Mouse (Mus musculus) hindbrain, embryonic 10.5 days (tissue): ENCODE results near the gene Rxfp1. TPM values are rescaled to one million over a fixed set of nuclear protein-coding genes. Genes with fewer than 3 reads are reported as not detected.

ENCODE experiments used
- DNase-seq: peaks from one replicate; pipeline ENCODE4 v3.0.0-alpha.2; 2017; ENCODE audit warnings: low spot score
- H3K27ac ChIP-seq: fragments of 300-500 bp; sonication (generic); 2 replicates; pipeline ENCODE4 v1.5.1; 2016; ENCODE audit warnings: mild to moderate bottlenecking, moderate library complexity
- H3K27me3 ChIP-seq: fragments of 300-500 bp; sonication (generic); 2 replicates; pipeline ENCODE4 v1.6.1; 2016; ENCODE audit warnings: mild to moderate bottlenecking; ENCODE audit not compliant: poor library complexity, insufficient read depth, severe bottlenecking
- H3K36me3 ChIP-seq: fragments of 300-500 bp; sonication (generic); 2 replicates; pipeline ENCODE4 v1.6.1; 2016; ENCODE audit warnings: mild to moderate bottlenecking, moderate library complexity
- H3K4me1 ChIP-seq: fragments of 300-500 bp; sonication (generic); replicated peaks from 2 replicates; pipeline ENCODE4 v1.6.1; 2016; ENCODE audit warnings: mild to moderate bottlenecking
- H3K4me3 ChIP-seq: fragments of 300-500 bp; sonication (generic); 2 replicates; pipeline ENCODE4 v1.5.1; 2016; ENCODE audit warnings: mild to moderate bottlenecking, moderate library complexity
- H3K9me3 ChIP-seq: fragments of 300-500 bp; sonication (generic); 2 replicates; pipeline ENCODE4 v1.6.1; 2016; ENCODE audit warnings: mild to moderate bottlenecking, moderate library complexity
- WGBS: fragments of 180-500 bp; shearing (Covaris S2); methylation state at CpG from one replicate; pipeline ENCODE4 v1.1.7; 2016; 5-methylcytosine and 5-hydroxymethylcytosine counted together
- polyA plus RNA-seq: library from polyadenylated mRNA; unstranded; fragments of >200 nt; fragmentation: Nextera tagmentation; extraction: Ambion mirVana; gene quantifications from 2 replicates; pipeline ENCODE4 v1.2.1, GENCODE M21; 2016

Gene Rxfp1
- polyA plus RNA-seq, 1 experiment from 2014 or later: not detected

DNA sequence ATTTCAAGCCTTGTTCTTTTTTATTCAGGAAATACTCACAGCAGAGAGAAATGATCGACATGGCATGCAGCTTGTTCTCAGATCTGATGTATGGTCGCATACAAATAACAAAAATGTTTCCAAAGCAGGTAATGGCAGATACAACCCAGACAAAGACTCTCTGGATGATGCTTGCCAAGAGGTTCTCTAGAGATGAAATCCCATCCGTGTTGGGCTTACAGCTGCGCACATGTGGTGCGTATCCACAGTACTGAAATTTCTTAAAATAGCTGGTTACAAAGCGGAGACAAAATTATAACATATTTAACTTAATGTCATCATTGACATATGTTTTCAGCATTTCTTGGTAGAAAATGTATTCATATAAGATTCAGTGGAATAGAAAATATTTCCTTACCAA, 85.6 kb downstream of the Rxfp1 start:
- H3K9me3 ChIP-seq: no peaks in the 10 kb centered on the region
- no peaks in the 10 kb centered on the region for H3K4me1 ChIP-seq
- 91% methylated on average over 6 of the region's 6 CpGs for WGBS
- H3K27ac ChIP-seq: no peak overlapping the region
- no peaks in the 10 kb centered on the region for H3K27me3 ChIP-seq
- DNase-seq: no peak
- no peak overlapping the region for H3K4me3 ChIP-seq
- H3K36me3 ChIP-seq: no peaks in the 10 kb centered on the region

DNA sequence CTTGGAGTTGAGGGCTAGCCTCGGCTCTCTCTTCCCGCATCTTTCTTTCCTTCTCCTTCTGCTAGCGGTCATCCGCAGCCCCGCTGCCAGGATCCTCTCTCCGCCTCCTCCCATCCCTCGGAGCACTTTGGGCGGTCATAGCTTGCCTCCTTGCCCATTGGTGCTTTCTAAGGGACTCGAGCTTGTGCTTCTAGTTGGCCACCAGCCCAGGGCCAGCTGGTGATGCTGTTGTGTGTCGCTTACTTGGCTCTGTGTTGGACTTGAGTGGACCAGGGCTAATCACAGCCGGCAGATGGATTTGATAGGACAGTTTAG, 108.3 kb downstream of the Rxfp1 start, which contains the start of gene Etfdh:
TSS of gene Etfdh (minus strand) at position 85 of the 315 bp plus-strand sequence.
- no peaks in the 10 kb centered on the region for H3K27me3 ChIP-seq
- H3K4me3 ChIP-seq: peak within 1 kb of the TSS; percentile 81
- peaks cover 20% of the 10 kb centered on the region; the same call in 1 of the 2 replicates for H3K4me1 ChIP-seq
- peaks cover 33% of the 10 kb centered on the region for H3K36me3 ChIP-seq
- DNase-seq: peak; percentile 68
- peaks cover 18% of the 10 kb centered on the region for H3K9me3 ChIP-seq
- 2% methylated on average over 11 of the region's 11 CpGs for WGBS
- peak within 1 kb of the TSS; percentile 95 for H3K27ac ChIP-seq

DNA sequence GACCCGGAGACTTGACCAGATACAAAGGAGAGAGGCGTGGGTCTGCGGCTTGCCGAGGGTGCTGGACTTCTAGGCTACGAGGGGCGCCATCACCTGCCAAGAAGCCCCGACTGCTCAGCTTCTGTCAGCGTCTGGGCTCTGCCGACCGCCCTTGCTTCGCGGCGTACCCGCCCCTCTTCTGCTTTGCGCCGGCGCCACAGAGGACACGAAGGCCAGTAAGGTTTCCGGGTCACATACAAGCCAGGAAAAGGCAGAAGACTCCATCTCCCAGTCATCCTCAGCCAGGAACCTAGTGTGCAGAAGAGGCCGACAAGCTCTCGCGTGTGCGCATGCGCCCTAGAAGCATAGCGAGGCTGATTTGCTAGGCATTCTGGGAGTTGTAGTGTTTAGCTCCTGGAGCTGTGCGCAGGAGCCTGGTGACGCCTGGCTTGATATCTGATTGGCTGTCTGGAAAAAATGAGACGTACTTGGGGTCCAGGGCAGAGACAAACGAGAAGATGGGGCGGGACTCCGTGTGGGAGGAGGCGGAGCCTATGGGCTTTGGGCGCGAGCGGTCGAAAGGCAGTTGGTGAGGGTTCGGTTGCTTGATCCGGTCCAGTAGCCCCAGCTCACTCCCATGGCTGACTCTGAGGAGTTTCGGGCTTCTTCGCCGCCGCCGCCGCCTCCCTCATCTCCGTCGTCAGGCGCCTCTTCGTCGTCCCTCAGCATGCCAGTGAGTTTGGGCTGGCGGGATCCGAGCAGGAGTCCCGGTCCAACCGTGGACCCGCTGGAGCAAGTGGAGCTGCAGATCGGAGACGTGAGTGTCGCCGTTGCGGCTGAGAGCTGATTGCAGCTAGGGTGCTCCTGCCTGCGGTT, 108.9 kb downstream of the Rxfp1 start, which contains the start of gene 4930579G24Rik:
TSS of gene 4930579G24Rik (plus strand) at position 519 of the 855 bp plus-strand sequence.
- H3K4me1 ChIP-seq: peaks cover 20% of the 10 kb centered on the region; the same call in 1 of the 2 replicates
- H3K4me3 ChIP-seq: peak within 1 kb of the TSS; percentile 81
- H3K27me3 ChIP-seq: no peaks in the 10 kb centered on the region
- H3K36me3 ChIP-seq: peaks cover 31% of the 10 kb centered on the region
- peaks cover 16% of the 10 kb centered on the region for H3K9me3 ChIP-seq
- peak; percentile 97 for DNase-seq
- peak within 1 kb of the TSS; percentile 95 for H3K27ac ChIP-seq
- WGBS: under 1% methylated on average over 60 of the region's 60 CpGs

DNA sequence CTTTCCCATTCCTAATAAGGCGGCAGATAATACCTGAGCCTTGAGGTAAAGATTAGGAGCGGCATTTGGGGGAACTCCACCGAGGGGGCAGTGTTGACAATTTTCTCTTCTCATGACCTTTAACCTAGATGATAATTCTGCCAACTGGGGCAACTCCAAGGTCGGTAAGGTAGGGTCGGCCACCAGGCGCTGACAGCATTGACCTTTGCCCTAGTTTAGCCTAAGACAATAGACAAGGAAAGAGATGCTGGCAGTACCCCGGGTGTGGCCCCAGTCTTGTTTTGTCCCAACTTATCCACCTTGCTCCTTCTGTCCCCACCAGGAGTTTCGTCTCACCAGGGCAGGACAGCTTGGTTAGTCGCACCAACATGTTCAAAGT, 109.5 kb downstream of the Rxfp1 start:
- H3K27me3 ChIP-seq: no peaks in the 10 kb centered on the region
- peak overlapping the region; percentile 95 for H3K27ac ChIP-seq
- peaks cover 20% of the 10 kb centered on the region; the same call in 1 of the 2 replicates for H3K4me1 ChIP-seq
- peaks cover 11% of the 10 kb centered on the region for H3K9me3 ChIP-seq
- H3K36me3 ChIP-seq: peaks cover 24% of the 10 kb centered on the region
- H3K4me3 ChIP-seq: peak overlapping the region; percentile 81
- under 1% methylated on average over 9 of the region's 9 CpGs for WGBS
- no peak for DNase-seq

GRCm38 (mm10) chr3:79627484-79628181, 110.0 kb downstream of the Rxfp1 start:
- H3K4me3 ChIP-seq: peak overlapping the region; percentile 81
- no peaks in the 10 kb centered on the region for H3K27me3 ChIP-seq
- H3K4me1 ChIP-seq: peaks cover 20% of the 10 kb centered on the region; the same call in 1 of the 2 replicates
- peaks cover 7% of the 10 kb centered on the region for H3K9me3 ChIP-seq
- H3K36me3 ChIP-seq: peaks cover 24% of the 10 kb centered on the region
- 37% methylated on average over 10 of the region's 10 CpGs for WGBS
- H3K27ac ChIP-seq: peak overlapping the region; percentile 95; the same call in 1 of the 2 replicates
- no peak for DNase-seq

DNA sequence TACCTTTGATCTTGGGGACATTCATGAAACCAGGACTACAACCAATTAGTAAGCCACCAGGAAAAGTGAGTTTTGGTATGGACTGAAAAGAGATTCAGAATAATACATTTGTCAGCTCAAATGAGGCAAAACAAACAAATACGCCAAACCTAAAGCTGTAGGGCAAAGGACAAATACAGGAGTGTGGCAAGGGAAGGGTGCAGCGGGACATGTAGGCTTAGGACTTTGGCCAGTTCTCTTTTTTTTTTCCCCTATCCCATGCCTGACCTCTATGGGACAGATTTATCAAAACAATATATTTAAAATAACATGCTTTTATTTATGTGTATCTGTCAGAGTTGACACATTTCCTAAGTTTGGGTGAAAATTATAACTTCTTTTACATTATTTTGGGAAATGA, 127.8 kb downstream of the Rxfp1 start:
- no peak overlapping the region for H3K4me3 ChIP-seq
- no peak for DNase-seq
- H3K4me1 ChIP-seq: no peaks in the 10 kb centered on the region
- no peak overlapping the region for H3K27ac ChIP-seq
- H3K9me3 ChIP-seq: no peaks in the 10 kb centered on the region
- peaks cover 78% of the 10 kb centered on the region for H3K36me3 ChIP-seq
- 91% methylated on average over 2 of the region's 2 CpGs for WGBS
- H3K27me3 ChIP-seq: no peaks in the 10 kb centered on the region

- no peaks in the 10 kb centered on the region for H3K9me3 ChIP-seq
- H3K27ac ChIP-seq: no peak overlapping the region
- H3K36me3 ChIP-seq: peaks cover 73% of the 10 kb centered on the region
- H3K4me3 ChIP-seq: no peak overlapping the region
- no peaks in the 10 kb centered on the region for H3K27me3 ChIP-seq
- peaks cover 18% of the 10 kb centered on the region for H3K4me1 ChIP-seq
- no peak for DNase-seq
- WGBS: 97% methylated on average over 7 of the region's 7 CpGs
Measured at GRCm38 (mm10) chr3:79595468-79595867, 142.2 kb downstream of the Rxfp1 start.

- H3K9me3 ChIP-seq: no peaks in the 10 kb centered on the region
- H3K27ac ChIP-seq: peak overlapping the region; percentile 95
- H3K4me1 ChIP-seq: peaks cover 18% of the 10 kb centered on the region
- 7% methylated on average over 15 of the region's 15 CpGs for WGBS
- no peaks in the 10 kb centered on the region for H3K27me3 ChIP-seq
- DNase-seq: no peak
- H3K4me3 ChIP-seq: peak overlapping the region; percentile 90
- H3K36me3 ChIP-seq: peaks cover 38% of the 10 kb centered on the region
Measured at GRCm38 (mm10) chr3:79591793-79592471, 145.7 kb downstream of the Rxfp1 start.

Other genes starting within 250 kb of the Rxfp1 start
- gene Fnip2, start 170.1 kb downstream of the Rxfp1 start, polyA plus RNA-seq: 5.0 and 5.8 TPM in 2 replicates
- gene Ppid, start 146.5 kb downstream of the Rxfp1 start, polyA plus RNA-seq: 173 and 217 TPM in 2 replicates
- gene 4930579G24Rik, start 108.8 kb downstream of the Rxfp1 start, polyA plus RNA-seq: 23.1 and 28.5 TPM in 2 replicates
- 43.1 and 45.2 TPM in 2 replicates for gene Etfdh, start 108.4 kb downstream of the Rxfp1 start, polyA plus RNA-seq
- gene Tmem144, start 114.9 kb upstream of the Rxfp1 start, polyA plus RNA-seq: 1.9 and 3.3 TPM in 2 replicates
- 1.6 and 1.7 TPM in 2 replicates for gene Fam198b, start 146.7 kb upstream of the Rxfp1 start, polyA plus RNA-seq